ENCODE assay signal across 22 mouse cellular contexts in the genomic region with DNA sequence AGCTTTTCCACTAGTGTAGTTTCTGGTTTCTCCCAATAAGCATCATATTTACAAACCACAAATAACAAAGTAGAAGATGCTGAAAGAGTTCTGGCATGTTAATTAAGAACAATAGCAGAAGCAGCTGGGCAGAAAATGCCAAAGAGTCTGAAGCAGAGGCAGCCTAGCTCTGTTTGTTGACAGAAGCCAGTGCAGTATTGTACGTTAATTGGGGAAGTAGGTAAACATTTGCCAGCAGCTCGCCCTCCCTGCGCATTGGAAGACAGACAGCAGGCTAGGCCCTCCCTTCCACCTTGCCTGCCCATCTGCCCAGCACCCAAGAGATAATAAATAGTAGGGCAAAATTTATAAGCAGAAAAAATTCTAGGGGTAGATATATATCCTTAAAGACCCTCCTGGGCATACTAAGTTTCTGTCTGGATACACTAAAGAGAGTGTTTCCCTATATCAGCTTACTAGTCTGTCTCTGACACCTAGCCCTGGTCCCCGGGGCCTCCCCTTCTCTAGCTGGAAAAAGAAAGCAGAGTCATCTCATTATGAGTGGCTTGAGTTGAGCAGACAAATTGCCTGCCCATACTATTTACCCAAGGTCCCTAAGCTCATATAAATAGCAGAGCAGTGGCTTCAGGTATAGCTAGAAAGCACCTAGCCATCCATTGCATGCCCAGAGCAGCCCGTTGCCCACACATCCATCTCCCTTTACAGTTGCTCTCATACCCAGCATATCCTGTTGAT. TPM values are rescaled to one million over a fixed set of nuclear protein-coding genes. Genes with fewer than 3 reads are reported as not detected.
A peak's percentile ranks its signal among the peaks of the same experiment; 100 is the strongest.
DNase-seq lines count a peak whose midpoint lies in the region; ATAC-seq and TF ChIP-seq lines count a peak whose summit lies in the region.
"Had no signal": no experiment of that assay in that cellular context is flagged by ENCODE, and none has a peak within 500 bp of the region (broad histone marks: within the 10 kb centered on the region; RNA-seq: fewer than 3 reads in every experiment).

No protein-coding gene starts in this region.

- no peaks in the 10 kb centered on the region for H3K27me3 ChIP-seq in kidney, embryonic 15.5 days
- H3K27me3 ChIP-seq: forebrain, embryonic 13.5 days; heart, embryonic 15.5 days; intestine, embryonic 15.5 days; Patski had no signal

- H3K4me3 ChIP-seq in kidney, embryonic 15.5 days (replicated peaks) = no peak overlapping the region
- H3K4me3 ChIP-seq: forebrain, embryonic 13.5 days; gastrocnemius, adult 2 months; heart, embryonic 10.5 days; heart, embryonic 15.5 days; intestine, embryonic 15.5 days had no signal

- no peaks in the 10 kb centered on the region for H3K4me1 ChIP-seq in kidney, embryonic 15.5 days
- H3K4me1 ChIP-seq: forebrain, embryonic 13.5 days; heart, embryonic 10.5 days; heart, embryonic 15.5 days; intestine, embryonic 15.5 days had no signal

- 69% methylated on average over 5 of the region's 5 CpGs for WGBS in kidney, embryonic 15.5 days

- no peak overlapping the region for H3K9ac ChIP-seq in kidney, embryonic 15.5 days
- H3K9ac ChIP-seq: forebrain, embryonic 13.5 days; heart, embryonic 15.5 days; hindbrain, embryonic 14.5 days; intestine, embryonic 15.5 days had no signal

- no peak for TF ChIP-seq POLR2A in brain, embryonic 14.5 days (IDR thresholded peaks at IDR 0.05; ENCODE audit: borderline replicate concordance, extremely low read depth, insufficient read depth, insufficient read length, poor library complexity, severe bottlenecking)

- no peaks in the 10 kb centered on the region for H3K9me3 ChIP-seq in kidney, embryonic 15.5 days (replicated peaks)
- H3K9me3 ChIP-seq: forebrain, embryonic 13.5 days; heart, embryonic 10.5 days; heart, embryonic 15.5 days; intestine, embryonic 15.5 days had no signal

- DNase-seq in kidney, adult 9 months = no peak
- peak; percentile 16 for DNase-seq in testis, postnatal 10 days (ENCODE audit: low spot score)
- DNase-seq in testis, postnatal 14 days (ENCODE audit: low spot score) = no peak
- DNase-seq in brain, embryonic 14.5 days (ENCODE audit: low read depth) = peak; percentile 25
- DNase-seq in urinary bladder, postnatal 25 days (ENCODE audit: low spot score) = no peak
- DNase-seq: adrenal gland, postnatal 14 days; B cell, adult 2 months; cerebellum, adult 18-20 months; cerebellum, postnatal 10 days; gastrocnemius, adult 2 months; gastrocnemius, postnatal 36 days; heart, adult 18-20 months; heart, postnatal 14 days had no signal

- ATAC-seq in kidney, embryonic 15.5 days (replicated peaks; ENCODE audit: low FRiP score) = 0 out of 2 replicates have a peak, but pooled peaks have one; percentile 46
- ATAC-seq: activated CD4-positive, CD25-positive, alpha-beta regulatory T cell, adult 4 months; CD4-positive, CD25-positive, alpha-beta regulatory T cell, adult 4 months; forebrain, embryonic 13.5 days; Patski had no signal

- H3K27ac ChIP-seq in kidney, embryonic 15.5 days = no peak overlapping the region
- H3K27ac ChIP-seq: forebrain, embryonic 13.5 days; gastrocnemius, adult 2 months; heart, embryonic 10.5 days; heart, embryonic 15.5 days; hindbrain, embryonic 14.5 days; intestine, embryonic 15.5 days had no signal

- peaks cover 18% of the 10 kb centered on the region for H3K36me3 ChIP-seq in kidney, embryonic 15.5 days
- H3K36me3 ChIP-seq: heart, embryonic 15.5 days; intestine, embryonic 15.5 days had no signal

- H3K4me2 ChIP-seq in kidney, embryonic 15.5 days = no peak overlapping the region
- H3K4me2 ChIP-seq: forebrain, embryonic 13.5 days; heart, embryonic 15.5 days; hindbrain, embryonic 14.5 days; intestine, embryonic 15.5 days had no signal

- TF ChIP-seq CTCF in brain, embryonic 14.5 days (IDR thresholded peaks at IDR 0.05; ENCODE audit: borderline replicate concordance, extremely low read depth, insufficient read depth, insufficient read length) = no peak

RNA-seq across cellular contexts. Expression of a gene that starts 17.5 kb away (rescaled TPM):
- 0.08 and 0.13 TPM in 2 replicates for polyA plus RNA-seq in kidney, embryonic 15.5 days (2015; fragmentation: Nextera tagmentation; extraction: Ambion mirVana)
- polyA plus RNA-seq in brain, embryonic 14.5 days (2012; rRNA removed) = 8.2 and 22.2 TPM in 2 replicates
- polyA plus RNA-seq: activated CD4-positive, CD25-positive, alpha-beta regulatory T cell, adult 4 months; CD4-positive, CD25-positive, alpha-beta regulatory T cell, adult 4 months; heart, embryonic 15.5 days had no signal

Comparison
In these comparisons a context has a peak if more than half of its experiments do, and no peak if none do; other contexts are left out.
1. DNase-seq: peak in testis, postnatal 10 days (single experiment) and brain, embryonic 14.5 days (single experiment); none in kidney, adult 9 months (single experiment), testis, postnatal 14 days (single experiment) and urinary bladder, postnatal 25 days (single experiment).